Mouse (Mus musculus): ENCODE results near the gene Sept12. TPM values are rescaled to one million over a fixed set of nuclear protein-coding genes. Genes with fewer than 3 reads are reported as not detected.

Sept12 gene
- not detected for total RNA-seq (2021)
- long read RNA-seq, experiment 1, result 0 reads
- long read RNA-seq, experiment 2, result 0 reads

DNA sequence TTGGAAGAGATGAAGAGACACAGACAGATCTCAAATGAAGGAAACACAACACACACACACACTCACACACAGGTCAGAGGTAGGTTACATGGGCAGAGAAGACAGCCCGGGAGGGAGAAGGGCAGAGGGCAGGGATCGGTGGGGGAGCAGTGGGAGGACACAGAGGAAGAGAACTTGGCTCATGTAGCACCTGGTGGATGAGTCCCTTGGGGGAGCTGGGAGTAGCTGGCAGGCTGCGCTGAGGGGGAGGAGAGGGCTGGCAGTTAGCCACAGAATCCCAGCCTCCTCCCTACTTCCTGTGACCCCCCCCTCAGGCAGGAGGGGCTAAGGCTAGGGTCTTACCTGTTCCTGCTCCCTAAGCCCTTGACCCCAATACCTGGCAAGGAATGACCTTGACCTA, at the start of gene Sept12:
Sept12 (minus strand) TSS at position 300 of the 400 bp plus-strand sequence.
- intact Hi-C loops (cut with DNase I; ENCODE audit: low total_unique reads), result no loop called here
- DNase-seq, result no peak

- no peak for DNase-seq
- intact Hi-C loops (cut with DNase I; ENCODE audit: low total_unique reads), result no loop called here
These were observed 47.7 kb upstream of the Sept12 start for GRCm38 (mm10) chr16:5045322-5045721.

GRCm38 (mm10) chr16:5036649-5037234, 39.1 kb upstream of the Sept12 start:
- DNase-seq, result no peak
- intact Hi-C loops (cut with DNase I; ENCODE audit: low total_unique reads), result no loop called here

DNA sequence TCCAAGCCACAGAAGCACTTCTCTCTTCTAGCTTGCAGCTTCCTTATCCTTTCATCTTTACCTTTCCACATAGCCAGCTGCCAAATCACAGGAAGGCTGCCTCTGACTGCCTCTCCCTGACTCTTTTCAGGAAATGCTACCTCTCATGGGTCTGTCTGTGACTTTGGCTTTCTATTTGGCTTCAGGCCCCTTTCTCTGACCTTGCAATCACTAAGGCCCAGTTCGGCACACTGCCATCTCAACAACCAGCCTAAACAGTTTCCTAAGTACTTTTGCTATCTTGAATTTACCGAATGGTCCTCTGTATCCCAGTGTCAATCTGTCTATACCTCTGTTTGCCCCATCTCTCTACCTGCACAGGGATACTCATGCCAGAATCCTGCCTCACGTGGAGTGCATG, 37.9 kb upstream of the Sept12 start:
- no peak for DNase-seq
- intact Hi-C loops (cut with DNase I; ENCODE audit: low total_unique reads), result no loop called here

DNA sequence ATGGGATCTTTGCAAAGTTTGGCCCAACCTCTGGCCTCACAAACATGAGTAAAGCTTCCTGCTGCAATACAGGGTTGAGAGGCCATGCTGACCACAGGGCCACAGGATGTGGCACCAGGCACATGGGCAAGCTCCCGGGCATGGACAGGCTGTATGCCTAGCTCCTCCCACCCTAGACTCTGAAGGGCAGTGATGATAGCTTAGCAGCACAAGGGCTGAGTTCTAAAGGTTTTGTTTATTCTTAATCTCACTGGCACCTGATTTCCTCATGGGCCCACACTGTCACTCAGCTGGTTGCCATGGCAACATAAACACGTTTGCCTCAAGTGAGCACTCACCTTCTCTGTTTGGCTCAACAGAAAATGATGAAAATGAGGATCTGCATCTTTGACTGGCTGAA, 32.2 kb upstream of the Sept12 start:
- no peak for DNase-seq
- intact Hi-C loops (cut with DNase I; ENCODE audit: low total_unique reads), result loop anchor here (10.0 kb wide), 1 partner anchor 55 kb away; no protein-coding TSS in a partner anchor

DNA sequence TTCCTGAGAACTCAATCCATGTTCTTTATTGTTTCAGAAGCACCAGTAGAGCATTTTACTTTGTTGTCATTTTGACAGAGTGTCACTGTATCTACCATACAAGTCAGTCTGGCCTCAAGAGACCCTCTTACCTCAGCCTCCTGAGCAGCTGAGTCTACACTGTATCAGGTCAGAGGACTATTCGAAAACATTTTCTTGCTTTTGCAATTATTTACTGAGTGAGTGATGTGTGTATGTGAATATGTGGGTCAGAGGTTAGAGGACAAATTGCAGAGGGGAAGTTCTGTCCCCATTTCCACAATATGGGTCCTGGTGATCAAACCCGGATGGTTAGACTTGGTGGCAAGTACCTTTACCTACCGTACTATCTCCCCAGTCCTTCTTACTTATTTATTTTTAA, 26.4 kb upstream of the Sept12 start:
- intact Hi-C loops (cut with DNase I; ENCODE audit: low total_unique reads), result loop anchor here (10.0 kb wide), 1 partner anchor 61 kb away; no protein-coding TSS in a partner anchor
- DNase-seq, result no peak

DNA sequence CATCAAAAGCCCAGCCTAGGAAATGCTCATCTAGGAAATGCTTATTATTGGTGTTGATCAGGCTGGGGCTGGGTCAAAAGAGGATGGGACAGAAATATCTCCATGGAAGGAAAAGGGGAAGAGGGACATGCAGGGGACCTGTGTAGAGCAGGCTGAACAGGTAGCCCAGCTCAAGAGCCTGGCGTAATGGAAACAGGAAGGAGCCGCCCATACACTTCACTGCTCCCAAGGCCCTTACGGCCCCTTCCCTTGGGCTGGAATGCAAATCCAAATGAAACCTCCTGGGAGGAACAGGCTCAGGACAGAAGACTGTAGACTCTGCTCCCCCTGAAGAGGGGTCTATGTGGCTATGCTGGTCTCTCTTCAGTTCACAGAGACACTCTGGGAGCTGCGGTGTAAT, 16.9 kb upstream of the Sept12 start:
- intact Hi-C loops (cut with DNase I; ENCODE audit: low total_unique reads), result no loop called here

DNA sequence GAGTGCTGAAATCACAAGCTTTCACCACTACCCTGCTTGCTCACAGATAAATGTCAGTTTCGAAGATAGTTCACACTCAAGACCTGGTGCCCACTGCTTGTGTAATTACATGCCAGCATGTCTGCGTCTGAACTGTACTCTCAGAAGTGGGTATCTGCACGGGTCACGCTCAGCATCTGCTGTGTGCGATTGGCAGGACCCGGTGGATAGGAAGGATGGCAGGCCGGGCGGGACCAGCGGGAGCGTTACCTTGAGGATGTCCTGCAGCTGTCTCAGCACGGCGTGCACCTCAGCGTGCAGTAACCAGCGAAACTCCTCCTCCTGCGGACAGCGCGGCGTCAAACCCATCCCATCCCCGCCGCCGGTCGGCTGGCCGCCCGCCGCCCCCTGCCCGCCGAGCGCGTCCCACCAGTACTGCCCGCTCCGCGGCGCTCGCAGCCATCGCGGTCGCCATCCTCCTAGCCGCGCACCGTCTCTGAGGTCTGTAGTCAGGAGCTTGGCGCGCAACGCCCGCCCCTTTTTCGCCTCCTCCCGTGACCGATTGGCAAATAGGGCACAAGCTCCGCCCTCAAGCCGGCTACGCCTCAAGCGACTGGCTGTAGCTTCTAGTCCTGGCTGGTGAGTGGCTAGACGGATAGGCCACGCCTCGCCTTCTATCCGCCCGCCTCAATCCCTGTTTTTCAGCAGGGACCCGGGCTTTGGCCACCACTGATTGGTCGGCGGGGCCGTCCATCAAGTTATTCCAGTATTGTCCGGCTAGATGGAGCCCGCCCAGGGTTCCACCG, 15.6 kb upstream of the Sept12 start, which contains the start of gene Rogdi:
Rogdi (minus strand) TSS at position 500 of the 785 bp plus-strand sequence.
- peak; percentile 98 for DNase-seq
- intact Hi-C loops (cut with DNase I; ENCODE audit: low total_unique reads), result no loop called here

More for the DNA sequence above, 16.9 kb upstream of the Sept12 start:
- no peak for DNase-seq

DNA sequence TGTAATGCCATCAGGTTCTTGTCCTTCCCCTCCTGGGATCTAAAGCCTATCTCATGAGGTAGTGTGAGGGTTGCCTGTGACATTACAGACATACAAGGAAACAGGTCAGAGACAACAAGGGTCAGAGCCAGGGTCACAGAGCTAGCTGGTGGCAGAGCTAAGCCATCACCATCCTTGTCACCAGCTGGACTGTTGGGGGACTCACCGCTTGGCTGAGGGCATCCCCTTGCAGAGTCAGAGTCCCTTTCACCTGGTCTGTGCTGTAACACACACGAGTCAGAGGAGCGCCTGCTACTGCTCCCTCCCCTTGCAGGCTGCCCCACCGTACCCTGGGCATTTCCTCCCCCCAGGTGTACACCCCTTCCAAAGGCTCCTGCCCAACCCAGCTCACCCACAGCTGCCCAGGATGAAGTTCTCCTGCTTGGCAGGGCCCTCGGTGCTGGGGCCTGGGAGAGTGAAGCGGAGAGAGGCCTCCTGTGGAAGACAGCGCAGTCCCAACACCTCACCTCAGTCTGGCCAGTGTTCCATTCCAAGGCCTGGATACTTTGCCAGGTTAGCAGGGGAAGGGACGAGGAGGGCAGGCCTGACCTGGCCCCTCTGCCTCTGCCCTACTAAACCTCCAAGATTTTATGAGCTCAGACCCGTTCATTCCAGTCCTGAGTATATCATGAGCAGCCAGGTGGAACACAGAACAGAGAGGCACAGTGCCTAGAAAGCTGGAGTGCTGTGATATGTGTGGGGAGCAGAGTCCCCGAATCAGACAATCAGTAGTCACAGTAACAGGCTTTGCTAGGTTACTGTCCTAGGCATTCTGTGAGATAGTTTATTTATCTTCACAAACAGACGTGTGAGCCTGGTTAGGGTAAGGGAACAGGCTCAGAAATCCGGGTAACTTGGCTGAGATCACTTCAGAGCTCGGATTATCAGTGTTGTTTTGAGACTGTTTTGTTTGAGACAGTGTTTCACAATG, 14.7 kb upstream of the Sept12 start:
- DNase-seq, result no peak
- intact Hi-C loops (cut with DNase I; ENCODE audit: low total_unique reads), result no loop called here

DNA sequence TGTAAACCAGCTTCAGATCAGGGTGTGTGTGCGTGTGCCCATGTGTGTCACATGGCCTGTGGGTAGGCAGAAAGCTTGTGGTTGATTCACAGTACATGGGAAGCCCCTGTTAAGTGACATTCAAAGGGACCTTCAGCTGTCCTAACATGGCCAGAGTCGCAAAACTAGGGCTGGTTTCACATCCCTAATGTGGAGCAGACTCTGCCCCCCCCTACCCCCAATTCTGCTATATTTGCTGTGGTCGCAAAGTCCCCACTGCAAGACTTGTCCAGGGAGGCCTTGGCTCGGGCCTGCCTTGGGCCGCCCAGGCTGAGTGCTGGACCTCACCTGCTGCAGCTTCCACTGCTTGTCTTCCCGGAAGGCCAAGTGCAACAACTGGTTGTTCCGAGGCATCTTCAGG, 13.6 kb upstream of the Sept12 start:
- DNase-seq, result no peak
- intact Hi-C loops (cut with DNase I; ENCODE audit: low total_unique reads), result no loop called here

- no peak for DNase-seq
- intact Hi-C loops (cut with DNase I; ENCODE audit: low total_unique reads), result no loop called here
These were observed 12.8 kb upstream of the Sept12 start for GRCm38 (mm10) chr16:5010371-5010935.

GRCm38 (mm10) chr16:5008076-5008475, 10.4 kb upstream of the Sept12 start:
- no peak for DNase-seq
- intact Hi-C loops (cut with DNase I; ENCODE audit: low total_unique reads), result no loop called here

DNA sequence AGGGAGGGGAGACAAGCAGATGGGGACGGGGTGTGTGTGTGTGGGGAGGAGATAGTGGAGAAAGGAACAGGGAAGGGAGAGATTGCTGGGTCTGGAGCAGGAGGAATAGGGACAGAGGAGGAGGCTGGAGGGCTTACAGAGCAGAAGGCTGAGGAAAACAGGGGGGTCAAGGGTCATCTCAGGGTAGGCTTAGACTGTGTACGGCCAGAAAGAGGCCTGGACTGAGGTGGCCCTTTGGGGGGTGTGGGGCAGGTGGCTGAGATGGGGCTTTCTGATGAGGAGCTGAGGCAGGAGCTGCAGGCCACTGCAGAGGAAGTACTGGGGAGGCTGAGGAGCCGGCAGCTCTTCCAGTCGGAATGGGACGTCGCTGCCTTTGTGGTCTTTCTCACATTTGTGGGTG, 9.8 kb upstream of the Sept12 start:
- DNase-seq, result no peak
- intact Hi-C loops (cut with DNase I; ENCODE audit: low total_unique reads), result no loop called here

GRCm38 (mm10) chr16:5007067-5007466, 9.4 kb upstream of the Sept12 start, which contains the start of gene Smim22:
Gene Smim22, plus strand, starts transcription at chr16:5007288.
- intact Hi-C loops (cut with DNase I; ENCODE audit: low total_unique reads), result no loop called here
- no peak for DNase-seq

GRCm38 (mm10) chr16:5000611-5001010, 3.0 kb upstream of the Sept12 start:
- no peak for DNase-seq
- intact Hi-C loops (cut with DNase I; ENCODE audit: low total_unique reads), result no loop called here

- DNase-seq, result no peak
- intact Hi-C loops (cut with DNase I; ENCODE audit: low total_unique reads), result no loop called here
These were observed 1.3 kb upstream of the Sept12 start for GRCm38 (mm10) chr16:4998984-4999383.

GRCm38 (mm10) chr16:4993276-4993675, 4.4 kb downstream of the Sept12 start:
- intact Hi-C loops (cut with DNase I; ENCODE audit: low total_unique reads), result no loop called here
- DNase-seq, result no peak

DNA sequence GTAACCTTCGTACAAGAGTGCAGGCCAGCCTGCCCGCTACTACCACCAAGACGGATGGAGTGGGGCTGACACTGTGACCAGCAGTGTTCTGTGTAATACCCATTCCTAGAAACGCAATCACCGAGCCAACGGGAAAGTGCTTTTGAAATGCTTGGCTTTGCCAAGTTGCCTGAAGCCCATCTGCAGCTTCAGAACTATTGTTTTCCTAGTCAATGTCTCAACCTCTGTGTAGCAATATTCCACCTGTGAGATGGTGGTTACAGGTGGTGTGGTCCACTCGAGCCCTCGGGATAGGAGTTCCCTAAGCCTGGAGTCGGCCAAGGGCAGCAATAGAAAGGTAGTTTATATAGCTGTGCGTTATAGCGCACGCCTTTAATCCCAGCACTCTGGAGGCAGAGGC, 12.9 kb downstream of the Sept12 start:
- intact Hi-C loops (cut with DNase I; ENCODE audit: low total_unique reads), result loop anchor here (5.0 kb wide), 1 partner anchor 158 kb away; no protein-coding TSS in a partner anchor
- DNase-seq, result no peak

DNA sequence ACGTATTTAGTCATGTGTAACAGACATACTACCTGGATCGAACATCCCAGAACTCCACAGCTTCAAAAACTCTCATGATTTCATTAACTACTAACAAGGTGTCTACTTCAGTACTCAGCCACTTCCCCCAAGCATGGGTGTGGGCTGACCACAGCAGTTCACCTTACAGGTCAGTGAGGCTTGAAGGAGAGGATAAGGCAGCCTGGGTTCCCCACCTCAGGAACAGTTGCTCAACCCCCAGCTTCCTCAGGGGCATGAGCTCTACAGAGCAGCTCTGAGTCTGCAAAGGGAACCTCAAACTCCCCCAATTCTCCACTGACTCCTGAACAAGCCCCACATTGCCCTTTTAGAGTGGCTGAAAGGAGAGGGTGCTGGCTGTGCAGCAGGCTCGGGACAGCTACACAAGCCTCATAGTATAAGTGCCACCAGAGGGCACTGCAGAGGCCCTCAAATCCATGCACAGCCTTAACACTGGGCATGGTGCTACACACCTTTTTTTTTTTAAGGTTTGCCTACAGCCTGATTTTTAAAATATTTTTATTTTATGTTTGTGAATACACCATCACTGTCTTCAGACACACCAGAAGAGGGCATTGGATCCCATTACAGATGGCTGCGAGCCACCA, 17.8 kb downstream of the Sept12 start:
- intact Hi-C loops (cut with DNase I; ENCODE audit: low total_unique reads), result loop anchor here (5.0 kb wide), 1 partner anchor 162 kb away; no protein-coding TSS in a partner anchor
- no peak for DNase-seq

All from gastrocnemius, postnatal 14 days (tissue).